Mouse (Mus musculus) embryonic fibroblast, embryonic 13.5 days (primary cell): ENCODE results near the gene Polrmt.

Source experiments
- CTCF ChIP-seq: IDR thresholded peaks from 2 replicates; pipeline ENCODE4 v1.5.1; 2011; ENCODE audit warnings: mild to moderate bottlenecking, control low read depth, low read length, moderate library complexity, borderline replicate concordance; ENCODE audit not compliant: insufficient read depth
- POLR2A ChIP-seq: IDR thresholded peaks from 2 replicates; pipeline ENCODE4 v1.6.1; 2011; ENCODE audit warnings: low read depth, mild to moderate bottlenecking, control low read depth, low read length, moderate library complexity

GRCm38 (mm10) chr10:79774486-79775279 lies 28.3 kb upstream of the Polrmt start:
- TF ChIP-seq POLR2A: no peak
- no peak for TF ChIP-seq CTCF
